Mouse (Mus musculus) fat pad, adult 2 months (tissue): ENCODE data around the gene Mettl1.
"Not testable (repeated sequence)": the region's sequence is repeated elsewhere in the genome, so short reads cannot be mapped to it uniquely, and the experiment has no call there.

Experiments used
- DNase-seq: peaks from one replicate; pipeline ENCODE4 v3.0.0-alpha.2; 2011; ENCODE audit warnings: low read depth, low spot score; ENCODE audit errors: extremely low read depth

The Mettl1 gene

DNA sequence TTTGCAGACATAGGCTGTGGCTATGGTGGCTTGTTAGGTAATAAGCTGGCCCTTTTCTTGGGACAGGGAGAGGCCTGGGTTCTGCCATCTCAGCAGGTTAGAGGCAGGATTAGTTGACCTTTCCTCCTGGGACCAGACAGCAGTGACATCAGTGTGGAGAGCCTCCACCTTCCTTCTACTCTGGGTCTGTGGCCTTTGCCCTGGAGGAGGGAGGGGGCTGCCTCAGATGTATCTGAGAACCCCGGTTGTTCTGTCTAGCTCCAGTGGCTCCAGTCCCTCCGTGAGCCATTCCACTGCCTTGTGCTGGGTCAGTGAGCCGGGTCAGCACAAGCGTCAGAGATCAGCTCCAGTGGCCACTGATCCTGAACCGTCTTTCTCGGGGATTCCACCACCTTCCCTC is 2.0 kb downstream of the Mettl1 start:
- no peak for DNase-seq

DNA sequence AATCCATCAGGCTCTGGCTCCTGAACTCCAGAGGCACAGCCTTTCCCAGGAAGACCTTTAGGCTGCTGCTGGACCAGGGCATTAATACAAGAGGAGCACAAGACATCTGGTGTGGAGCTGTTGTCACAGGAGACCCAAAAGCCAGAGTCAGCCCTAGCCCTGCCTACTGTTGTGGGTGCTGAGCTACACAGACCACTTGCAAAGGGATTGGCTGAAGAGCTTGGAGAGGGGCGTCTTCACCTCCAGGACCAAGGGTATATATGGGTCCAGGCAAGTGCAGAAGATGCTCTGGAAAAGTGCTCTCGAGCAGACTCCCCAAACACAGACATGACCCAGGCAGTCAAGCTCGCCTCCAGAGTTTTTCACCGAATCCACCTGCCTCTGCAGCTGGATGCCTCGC is 6.7 kb downstream of the Mettl1 start, which contains the start of gene Cyp27b1:
TSS of gene Cyp27b1 (plus strand) at position 297 of the 400 bp plus-strand sequence.
- DNase-seq, result no peak

DNA sequence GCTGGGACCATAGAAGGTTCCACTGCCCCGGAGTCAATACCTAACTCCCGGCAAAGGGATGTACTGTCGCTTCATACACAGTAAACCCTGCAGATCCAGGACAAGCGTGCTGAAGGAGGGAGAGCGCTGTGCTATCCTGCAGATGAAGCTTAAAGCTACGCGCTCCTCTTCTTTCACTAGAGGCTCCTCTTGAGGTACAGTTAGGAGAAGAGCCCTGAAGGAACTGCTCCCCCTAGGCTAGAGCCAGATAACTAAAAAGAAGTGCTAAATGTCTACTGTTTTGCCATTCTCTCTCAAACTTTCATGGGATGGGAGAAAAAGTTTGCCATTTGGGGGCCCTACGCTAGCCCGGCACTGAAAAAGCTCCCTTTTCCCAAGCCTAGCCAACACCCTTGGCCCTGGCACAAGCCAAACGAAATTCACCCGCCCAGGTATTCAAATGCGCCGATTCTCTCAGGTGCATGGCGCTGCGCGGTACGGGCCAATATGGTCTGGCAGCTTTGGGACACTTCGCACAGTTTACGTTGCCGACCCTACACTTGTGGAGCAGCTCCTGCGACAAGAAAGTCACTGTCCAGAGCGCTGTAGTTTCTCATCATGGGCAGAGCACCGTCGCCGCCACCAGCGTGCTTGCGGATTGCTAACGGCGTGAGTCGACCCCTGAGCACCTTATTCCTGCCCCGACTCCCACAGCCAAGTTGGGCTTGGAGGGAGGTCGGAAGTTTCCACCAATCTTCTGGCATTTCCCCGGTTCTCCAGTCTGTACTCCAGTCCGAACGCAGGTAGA is 7.6 kb downstream of the Mettl1 start:
- DNase-seq, result no peak

DNA sequence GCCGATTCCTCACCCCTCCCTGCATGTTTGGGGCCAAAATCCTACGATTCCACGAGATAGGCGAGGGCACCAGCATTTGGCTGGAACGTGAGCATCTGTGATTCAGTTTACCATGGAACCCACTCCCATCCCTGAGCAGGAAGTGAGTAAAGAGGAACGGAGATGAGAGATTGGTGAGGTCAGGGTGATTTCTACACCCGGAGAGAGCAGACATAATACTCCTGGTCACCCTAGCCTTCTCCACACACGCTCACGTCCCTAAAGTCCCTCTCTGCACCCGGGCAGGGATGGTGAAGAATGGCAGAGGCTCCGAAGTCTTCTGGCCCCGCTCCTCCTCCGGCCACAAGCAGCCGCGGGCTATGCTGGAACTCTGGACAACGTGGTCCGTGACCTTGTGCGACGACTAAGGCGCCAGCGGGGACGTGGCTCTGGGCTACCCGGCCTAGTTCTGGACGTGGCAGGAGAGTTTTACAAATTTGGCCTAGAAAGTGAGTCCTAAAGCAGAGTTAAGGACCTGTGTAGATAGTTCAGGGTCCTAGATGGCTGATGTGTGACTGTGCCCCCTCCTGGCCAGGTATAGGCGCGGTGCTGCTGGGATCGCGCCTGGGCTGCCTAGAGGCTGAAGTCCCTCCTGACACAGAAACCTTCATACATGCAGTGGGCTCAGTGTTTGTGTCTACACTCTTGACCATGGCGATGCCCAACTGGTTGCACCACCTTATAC is 8.3 kb downstream of the Mettl1 start:
- no peak for DNase-seq

DNA sequence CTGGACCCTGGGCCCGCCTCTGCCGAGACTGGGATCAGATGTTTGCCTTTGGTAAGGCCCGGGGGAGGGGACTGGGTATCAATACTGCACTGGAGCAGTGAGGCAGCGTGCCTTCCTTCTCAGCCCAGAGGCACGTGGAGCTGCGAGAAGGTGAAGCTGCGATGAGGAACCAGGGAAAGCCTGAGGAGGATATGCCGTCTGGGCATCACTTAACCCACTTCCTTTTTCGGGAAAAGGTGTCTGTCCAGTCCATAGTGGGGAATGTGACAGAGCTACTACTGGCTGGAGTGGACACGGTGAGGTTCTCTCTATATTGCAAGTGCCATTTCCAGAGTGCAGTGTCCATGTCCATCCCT is 8.9 kb downstream of the Mettl1 start:
- DNase-seq, result no peak

DNA sequence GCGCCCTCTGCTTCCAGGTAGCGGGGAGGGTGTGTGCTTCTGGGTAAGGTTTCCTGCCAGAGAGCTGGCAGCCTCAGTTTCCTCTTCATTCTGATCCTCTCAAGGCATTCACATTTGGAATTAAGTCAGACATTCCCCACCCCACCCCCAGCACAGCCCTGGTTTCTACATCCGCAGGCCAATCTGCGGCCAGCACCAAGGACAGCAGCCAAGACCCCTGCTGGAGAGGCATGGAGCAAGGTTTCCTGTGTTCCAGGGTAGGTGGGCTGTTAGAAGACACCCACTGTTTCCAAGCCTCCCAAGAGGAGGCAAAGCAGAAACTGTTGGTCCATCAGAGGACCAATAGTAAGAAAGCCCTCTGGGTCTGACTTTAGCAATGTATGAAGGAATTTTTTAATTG is 13.4 kb downstream of the Mettl1 start:
- no peak for DNase-seq

DNA sequence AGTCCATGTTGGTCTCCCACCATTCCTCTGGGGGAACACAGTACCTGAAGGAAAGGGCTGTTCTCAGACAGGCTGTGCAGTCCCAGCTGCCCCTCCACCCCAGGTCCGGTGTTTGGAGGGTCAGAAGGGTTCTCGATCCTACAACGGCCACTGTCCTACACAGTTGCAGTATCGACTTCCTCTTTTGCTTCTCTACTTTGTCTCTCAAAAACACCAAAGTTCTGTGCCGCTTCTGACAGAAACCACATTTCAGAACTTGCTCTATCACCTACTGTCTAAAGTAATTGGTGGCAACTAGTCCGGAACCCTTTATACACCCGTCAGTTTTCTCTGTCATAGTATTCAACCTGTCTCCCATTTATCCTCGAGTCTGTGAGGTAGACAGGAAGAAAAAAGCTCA is 14.2 kb downstream of the Mettl1 start:
- no peak for DNase-seq

DNA sequence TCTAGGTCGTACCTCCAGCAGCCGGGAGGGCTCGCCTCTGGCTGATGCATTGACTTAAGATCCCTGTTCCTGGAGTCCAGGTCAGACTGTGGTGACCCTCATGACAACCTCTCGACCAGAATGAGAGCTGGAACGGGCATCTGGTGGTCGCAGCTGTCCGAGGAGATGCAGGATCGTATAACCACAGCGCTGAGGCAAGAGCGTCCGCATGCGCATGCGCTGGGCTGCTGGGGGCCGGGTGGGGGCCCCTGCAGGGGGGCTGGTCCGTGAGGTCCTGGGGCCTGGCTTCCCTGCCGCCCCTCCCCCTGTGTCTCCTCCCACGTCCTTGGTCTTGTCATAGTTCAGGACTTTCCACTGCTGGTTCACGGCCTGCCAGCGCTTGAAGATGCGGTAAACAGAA is 15.3 kb downstream of the Mettl1 start:
- DNase-seq, result no peak

DNA sequence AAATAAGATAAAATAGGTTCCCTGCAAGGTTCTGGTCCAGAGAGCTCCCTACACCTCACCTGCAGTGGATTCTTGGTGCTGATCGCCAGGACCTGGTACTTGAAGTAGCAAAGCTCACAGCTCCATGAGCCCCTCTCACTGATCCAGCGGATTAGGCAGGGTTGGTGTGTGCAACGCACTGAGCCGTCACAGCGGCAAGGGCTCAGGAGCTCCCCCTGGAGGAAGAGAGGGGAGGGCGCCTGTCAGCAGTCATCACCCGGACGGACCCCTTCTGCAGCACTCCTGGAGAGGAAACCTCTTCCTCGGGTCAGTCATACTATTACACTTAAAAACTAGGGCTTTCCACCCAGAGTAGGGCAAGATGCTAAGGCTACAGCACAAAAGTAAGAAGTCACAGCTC is 16.9 kb downstream of the Mettl1 start:
- DNase-seq, result no peak

DNA sequence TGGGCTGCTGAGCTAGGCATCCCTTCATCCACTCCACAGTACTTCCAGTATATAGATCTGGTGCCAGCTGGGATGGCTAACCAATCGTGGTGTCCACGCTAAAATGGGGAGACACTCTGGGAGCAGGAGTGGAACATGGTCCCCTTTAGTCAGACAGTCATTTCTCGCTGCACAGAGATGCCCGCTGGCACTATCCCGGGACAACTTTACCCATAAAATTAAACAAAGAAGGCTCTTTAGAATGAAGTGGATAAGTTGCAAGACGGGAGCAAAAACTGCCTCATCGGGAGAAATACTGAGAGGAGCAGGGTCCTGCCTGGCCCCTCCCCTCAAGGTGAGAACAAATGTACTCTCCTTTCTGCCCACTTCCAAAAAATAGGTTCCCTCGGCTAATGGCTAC is 17.5 kb downstream of the Mettl1 start:
- no peak for DNase-seq

DNA sequence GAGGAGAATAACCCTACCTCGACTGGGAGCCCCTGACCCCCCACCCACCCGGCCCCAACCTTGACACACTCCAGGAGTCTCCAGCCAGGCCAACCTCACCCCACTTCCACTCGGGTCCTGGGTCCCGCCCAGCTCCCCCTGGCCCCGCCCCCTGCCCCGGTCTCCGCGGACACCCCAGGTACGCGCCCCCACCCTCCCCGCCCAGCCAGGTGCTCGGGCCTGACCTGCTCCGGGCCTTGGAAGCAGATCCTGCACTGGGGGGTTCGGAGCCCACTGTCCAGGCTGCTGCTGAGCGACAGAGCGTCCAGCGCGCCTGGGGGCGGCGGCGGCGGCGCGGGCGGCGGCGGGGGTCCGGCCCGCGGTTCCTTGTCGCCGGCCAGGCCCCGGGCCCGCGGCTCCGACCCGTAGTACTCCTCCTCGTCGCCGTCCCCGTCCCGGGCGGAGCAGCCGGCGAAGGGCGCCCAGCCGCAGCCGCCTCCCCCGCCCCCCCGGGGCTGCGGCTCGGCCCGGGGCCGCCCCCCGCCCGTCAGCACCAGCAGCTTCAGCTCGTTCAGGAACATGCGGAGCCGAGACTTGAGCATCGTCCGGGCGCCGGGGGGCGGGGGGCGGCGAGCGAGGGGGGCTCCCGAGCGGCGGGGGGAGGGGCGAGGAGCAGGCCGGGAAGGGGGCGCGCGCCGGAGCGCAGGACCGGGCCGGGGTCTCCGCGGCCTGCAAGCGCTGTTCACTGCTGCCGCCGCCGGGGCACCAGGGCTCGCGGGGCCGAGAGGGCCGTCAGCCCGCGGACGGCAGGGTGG is 18.2 kb downstream of the Mettl1 start:
- no peak for DNase-seq

DNA sequence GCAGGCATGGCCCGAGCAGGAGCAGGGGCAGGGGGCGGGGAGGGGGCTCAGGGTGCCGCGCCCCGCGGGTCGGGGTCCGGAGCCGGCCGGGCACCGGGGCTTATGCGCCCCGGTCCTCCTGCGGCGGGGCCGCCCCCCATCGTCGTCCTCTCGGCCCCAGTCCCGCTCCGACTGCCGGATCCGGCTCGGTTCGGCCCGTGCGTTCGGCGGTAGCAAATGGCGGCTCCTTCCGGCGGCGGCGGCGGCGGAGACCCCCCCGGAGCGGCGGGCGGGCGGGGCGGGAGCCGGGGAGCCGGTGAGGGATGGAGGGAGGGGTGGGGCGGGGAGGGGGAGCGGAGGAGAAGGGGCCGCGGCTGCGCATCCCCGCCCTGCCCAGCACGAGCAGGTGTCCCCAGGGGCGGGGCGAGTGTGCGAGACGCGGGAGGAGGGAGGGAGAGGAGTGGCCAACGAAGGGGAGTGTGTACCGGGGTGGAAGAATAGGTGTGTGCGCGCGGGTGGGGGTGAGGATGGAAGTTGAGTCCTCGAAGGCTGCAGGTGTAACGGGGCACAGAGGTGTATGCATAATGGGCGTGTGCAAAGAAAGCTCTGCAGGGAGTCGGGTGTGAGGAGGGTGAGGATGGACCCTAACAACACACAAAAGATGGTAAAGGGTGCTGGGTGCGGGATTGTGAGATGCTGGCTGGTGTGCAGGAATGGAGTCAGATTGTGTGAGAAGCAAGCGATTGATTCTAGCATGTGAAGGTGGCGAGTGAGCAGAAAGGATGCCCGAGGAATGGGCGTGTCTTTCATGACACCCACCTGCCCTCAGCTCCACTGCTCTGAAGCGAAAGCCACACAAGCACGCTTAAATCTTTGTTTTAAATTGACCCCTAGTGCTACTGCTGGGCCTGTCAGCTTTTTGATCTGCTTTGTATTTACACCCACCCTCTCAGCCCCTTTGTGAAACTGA is 19.0 kb downstream of the Mettl1 start, which contains the start of gene March9:
TSS of gene March9 (minus strand) at position 217 of the 949 bp plus-strand sequence.
- no peak for DNase-seq

DNA sequence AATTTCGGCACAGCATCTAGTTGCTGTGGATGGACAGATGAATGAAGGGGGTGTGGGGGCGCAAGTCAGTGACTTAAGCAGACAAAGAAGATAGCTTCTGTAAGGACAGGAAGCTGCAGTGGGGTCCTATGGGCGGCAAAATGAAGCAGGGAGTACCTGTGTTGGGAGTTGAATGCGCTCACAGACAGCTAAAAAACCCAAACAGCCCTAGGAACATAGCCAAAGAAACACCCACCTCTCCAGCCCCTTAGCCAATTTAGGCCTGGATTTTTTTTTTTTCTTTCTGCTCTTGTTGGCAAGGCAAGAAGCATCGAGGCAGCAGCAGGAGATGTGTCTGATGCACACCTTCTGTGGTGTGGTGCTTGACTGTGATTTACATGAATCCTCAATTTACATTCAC is 19.9 kb downstream of the Mettl1 start:
- no peak for DNase-seq

DNA sequence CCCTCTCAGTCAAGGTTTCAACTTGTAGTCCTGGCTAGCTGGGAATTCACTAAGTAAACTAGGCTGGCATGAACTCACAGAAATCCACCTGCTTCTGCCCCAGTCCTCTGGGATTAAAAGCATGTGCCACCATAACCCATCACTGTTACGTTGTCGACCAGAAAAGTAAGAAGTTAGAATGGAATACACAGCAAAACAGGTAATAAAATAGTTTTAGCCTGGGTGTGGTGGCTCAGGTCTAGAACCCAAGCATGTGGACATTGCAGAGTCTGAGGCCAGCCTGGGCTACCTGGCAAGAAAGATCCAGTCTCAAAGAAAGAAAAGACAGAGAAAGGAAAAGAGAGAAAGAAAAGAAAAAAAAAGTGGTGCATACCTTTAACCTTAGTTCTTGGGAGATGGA is 20.3 kb downstream of the Mettl1 start:
- no peak for DNase-seq

DNA sequence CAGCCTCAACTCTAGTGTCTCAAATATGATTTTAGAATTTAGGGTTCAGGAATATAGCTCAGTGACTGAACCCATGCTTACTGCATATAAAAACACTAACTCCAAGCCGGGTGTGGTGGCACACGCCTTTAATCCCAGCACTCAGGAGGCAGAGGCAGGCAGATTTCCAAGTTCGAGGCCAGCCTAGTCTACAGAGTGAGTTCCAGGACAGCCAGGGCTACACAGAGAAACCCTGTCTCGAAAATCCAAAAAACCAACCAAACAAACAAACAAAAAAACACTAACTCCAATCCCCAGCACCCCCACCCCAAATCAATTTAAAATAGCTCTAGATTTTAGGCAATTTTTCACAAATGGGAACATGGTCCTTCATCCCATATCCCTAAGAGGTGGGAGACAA is 20.9 kb downstream of the Mettl1 start:
- not testable (repeated sequence) for DNase-seq

DNA sequence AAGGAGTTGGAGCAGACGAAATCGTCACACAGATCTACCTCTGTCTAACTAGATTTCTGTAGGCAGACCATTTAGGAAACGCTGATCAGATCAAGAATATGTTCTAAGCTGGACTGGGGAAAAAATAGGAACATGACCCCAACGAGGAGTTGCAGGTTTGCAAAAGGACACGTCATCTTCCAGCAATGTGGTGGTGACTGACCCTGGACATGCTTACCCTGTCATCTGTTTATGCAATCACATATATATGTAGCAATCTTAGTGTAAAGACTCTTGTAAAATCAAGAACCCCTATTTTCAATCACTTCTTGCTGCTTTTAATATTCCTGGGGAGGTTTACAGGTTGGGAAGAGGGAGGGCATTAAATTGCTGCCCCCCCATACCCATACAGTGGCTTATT is 21.3 kb downstream of the Mettl1 start:
- no peak for DNase-seq

DNA sequence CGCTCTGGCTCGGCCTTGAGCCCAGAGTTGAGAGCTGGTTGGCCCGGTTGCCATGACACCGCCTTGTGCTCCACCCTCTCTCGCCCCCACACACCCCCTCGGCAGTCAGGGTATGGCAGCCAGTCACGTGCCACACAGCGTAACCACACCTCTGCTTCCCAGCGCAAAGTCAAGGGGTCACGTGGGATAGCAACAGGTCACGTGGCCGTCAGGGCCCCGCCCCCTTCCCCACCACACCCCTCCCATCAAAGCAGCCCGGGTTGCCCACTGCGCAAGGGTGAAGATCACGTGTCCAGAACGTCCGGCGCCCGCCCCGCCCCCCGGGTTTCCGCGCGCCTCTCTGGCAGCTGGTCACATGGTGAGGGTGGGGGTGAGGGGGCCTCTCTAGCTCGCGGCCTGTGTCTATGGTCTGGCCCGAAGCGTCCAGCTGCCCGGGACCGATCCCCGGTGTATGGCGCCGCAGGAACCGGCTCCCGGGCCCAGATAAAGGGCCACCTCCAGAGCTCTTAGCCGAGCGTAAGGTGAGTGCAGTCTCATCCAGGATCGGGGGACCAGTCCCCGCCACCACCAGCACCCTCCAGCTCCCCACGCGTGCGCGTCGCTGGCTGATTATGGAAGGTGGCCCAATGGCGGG is 22.1 kb downstream of the Mettl1 start, which contains the start of gene Cdk4:
TSS of gene Cdk4 (plus strand) at position 296 of the 634 bp plus-strand sequence.
- peak; percentile 80 for DNase-seq

DNA sequence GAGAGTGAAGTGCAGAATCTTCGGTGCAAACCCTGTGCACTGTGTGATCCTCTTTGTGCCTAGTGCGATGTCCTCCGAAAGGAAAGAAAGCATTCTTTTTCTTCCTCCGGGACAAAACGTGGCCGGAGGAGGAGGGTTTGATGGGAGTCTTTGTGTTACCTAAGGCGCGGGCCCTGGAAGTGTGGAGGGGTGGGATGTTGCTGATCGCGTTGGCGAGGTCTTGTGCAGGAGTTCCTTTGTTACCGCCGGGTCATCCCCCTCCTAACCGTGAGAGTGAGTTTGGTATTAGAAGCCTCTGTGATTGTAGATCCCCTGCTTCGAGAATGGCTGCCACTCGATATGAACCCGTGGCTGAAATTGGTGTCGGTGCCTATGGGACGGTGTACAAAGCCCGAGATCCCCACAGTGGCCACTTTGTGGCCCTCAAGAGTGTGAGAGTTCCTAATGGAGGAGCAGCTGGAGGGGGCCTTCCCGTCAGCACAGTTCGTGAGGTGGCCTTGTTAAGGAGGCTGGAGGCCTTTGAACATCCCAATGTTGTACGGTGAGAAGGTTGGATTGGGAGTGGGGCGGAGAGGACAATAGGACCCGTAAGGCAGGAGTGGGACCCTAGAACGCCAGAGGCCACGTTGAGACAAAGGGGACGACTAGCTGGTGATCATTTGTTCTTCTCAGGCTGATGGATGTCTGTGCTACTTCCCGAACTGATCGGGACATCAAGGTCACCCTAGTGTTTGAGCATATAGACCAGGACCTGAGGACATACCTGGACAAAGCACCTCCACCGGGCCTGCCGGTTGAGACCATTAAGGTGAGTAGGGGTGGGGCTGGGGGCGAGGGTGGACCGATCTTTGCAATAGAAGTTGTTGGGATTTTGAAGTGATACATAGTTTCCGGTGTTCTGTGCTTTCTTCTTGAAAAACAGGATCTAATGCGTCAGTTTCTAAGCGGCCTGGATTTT is 23.0 kb downstream of the Mettl1 start:
- DNase-seq, result no peak

DNA sequence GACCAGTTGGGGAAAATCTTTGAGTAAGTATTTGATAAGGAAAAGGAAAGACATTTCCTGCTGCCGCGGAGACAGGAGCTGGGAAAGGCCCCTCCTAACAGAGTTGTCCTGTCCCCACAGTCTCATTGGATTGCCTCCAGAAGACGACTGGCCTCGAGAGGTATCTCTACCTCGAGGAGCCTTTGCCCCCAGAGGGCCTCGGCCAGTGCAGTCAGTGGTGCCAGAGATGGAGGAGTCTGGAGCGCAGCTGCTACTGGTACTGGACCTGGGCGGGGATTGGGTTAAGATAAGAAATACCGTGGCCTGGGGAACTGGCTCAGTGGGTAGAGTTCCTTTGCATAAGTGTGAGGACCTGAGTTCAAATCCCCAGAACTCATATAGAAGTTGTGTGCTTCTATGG is 24.8 kb downstream of the Mettl1 start:
- DNase-seq, result no peak
